Mouse (Mus musculus) induced T-regulatory cell, adult 2 months (primary cell): ENCODE measurements around the gene Fcgr1.
"Not testable (repeated sequence)": the region's sequence is repeated elsewhere in the genome, so short reads cannot be mapped to it uniquely, and the experiment has no call there.

Experiments
- DNase-seq: peaks from one replicate; pipeline ENCODE4 v3.0.0-alpha.2; 2012; ENCODE audit warnings: low read depth

Fcgr1 gene

DNA sequence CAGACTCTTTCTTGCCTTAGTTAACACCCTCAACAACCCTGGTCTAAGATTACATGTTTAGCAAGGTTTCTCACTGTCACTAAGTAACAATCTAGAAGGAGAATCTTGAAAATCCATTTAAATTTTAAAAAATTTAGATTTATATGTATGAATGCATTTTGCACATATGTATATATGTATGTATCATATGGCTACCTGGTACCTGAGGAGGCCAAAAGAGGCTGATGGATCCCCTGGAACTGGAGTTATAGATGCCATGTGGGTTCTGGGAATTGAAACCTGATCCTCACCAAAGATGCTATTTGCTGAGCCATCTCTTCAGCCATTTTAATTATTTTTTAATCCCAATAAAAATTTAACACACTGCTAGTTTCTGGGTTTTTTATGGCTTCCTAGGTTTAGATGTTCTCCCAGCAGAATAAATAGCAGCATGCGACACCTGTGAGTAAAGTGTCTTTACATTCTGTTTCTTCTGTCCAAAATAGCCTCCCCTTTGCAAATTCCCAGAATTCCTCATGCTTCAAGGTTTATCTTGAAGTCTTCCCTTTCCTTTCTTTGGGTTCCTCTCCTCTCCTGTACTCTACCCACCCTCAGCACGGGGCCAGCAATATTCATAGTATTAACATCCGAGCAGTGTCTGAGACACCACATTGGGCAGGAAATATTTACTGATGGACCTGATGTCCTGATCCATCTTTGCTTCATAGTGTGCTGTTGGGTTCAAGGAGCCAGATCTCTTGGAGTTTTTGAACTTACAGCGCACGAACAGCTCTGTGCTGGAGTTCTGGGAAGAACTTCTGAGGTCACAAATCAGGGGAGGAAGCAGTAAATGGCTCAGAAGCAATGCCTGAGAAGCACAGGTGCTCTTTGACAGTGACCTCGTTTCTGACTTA is 45.4 kb downstream of the Fcgr1 start:
- DNase-seq: peak; percentile 22

DNA sequence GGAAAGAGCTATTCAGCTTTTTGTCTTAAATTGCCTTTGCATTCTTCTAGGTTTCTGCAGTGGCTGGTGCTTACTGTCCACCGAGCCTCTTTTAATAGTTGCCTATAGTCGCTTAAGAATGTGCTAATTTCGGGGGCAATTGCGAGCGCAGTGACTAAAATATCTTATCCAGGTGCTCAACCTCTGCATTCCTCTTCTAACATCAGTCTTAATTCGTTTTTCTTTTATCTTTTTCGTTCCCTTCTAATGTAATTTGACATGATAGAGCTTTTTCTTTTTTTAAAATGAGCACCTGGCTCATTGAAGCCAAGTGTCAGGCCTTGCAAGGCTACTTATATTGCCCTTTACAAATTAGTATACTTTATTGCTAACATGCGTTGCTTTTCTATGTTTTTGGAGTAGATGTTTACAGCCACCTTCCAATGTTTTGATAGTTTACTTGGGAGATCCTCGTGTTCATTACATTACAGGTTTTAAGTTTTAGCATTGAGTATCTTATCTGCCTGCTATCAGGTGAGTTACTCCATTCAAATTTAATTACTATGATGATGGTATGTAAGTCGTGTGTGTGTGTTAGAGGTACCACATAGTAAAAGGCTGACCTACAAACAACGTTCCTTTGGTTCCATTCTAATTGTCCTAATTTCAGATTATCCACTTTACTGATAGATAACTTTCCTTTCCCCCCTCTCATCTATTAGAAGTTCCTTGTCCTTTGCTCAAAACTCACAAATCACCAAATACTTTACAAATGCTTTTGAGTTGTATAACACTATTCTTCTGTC is 46.2 kb downstream of the Fcgr1 start:
- DNase-seq: peak; percentile 52

DNA sequence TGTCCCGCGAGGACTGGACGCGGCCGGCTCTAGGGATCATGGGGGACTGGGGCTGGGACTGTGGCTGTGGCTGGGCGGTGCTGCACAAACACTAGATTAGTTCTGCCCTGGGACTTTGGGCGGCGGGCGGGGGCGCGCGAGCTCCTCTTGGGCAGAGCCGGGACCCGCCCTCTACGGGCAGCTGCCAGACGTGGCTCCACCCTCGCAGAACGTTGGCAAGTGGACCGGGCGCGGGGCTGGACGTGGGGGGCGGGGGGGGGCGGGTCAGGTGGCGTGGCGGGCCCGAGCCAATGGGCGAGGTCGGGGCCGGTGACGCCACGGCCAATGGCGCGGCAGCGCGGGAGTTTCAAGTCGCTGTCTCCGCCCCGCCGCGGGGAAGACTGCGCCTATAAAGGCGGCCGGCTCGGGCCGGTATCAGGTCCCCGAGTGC is 47.3 kb downstream of the Fcgr1 start, which contains the start of gene Hist2h3c1:
Gene Hist2h3c1, plus strand, starts transcription at position 259 of the 430 bp plus-strand sequence.
- not testable (repeated sequence) for DNase-seq

DNA sequence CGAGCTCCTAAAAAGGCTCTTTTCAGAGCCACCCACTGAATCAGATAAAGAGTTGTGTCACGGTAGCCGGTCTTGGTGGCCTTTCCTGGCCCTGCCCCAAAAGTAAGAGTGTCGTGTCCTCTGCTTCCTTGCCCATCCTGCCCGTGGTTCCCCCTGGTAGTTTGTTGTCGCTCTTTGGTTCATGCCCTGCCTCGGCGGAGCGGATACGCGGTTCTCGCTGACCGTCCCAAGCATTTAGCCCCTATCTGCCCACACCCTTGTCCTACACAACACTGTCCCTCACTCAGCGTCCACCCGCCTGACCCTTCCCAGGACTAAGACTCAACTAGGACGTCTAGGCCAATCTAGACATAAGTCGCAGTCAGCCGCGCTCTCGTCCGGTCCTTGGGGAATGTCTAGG is 47.8 kb downstream of the Fcgr1 start:
- not testable (repeated sequence) for DNase-seq

DNA sequence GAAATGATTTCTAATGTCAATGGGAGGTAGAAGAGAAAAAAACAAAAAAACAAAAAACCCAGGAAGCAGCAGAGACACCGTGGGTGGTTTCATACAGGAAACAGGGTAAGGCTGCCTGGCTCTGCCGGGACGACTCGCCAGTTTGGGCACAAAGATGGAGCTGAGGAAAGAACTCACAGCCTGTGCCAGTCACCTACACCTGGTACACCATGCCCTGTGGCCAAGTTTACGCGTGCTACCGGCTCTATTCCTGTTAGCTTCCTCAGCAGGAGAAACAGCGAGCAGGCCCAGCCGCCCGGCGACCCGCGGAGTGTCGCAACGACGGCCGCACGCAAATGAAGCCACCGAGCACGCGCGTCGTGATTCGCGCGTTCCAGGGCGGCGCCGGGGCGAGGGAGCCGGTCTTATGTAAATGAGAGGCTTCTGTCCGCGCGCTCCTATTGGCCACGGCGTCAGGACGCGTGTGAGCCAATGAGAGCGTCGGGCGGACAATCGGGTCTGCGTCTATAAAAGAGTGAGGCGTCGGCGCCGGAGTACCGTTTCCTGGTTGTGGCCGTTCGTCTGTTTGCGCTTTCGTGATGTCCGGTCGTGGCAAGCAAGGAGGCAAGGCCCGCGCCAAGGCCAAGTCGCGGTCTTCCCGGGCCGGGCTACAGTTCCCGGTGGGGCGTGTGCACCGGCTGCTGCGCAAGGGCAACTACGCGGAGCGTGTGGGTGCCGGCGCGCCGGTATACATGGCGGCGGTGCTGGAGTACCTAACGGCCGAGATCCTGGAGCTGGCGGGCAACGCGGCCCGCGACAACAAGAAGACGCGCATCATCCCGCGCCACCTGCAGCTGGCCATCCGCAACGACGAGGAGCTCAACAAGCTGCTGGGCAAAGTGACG is 48.5 kb downstream of the Fcgr1 start, which contains the start of gene Hist2h2aa1:
Gene Hist2h2aa1, plus strand, starts transcription at position 495 of the 884 bp plus-strand sequence.
- peak; percentile 89 for DNase-seq

DNA sequence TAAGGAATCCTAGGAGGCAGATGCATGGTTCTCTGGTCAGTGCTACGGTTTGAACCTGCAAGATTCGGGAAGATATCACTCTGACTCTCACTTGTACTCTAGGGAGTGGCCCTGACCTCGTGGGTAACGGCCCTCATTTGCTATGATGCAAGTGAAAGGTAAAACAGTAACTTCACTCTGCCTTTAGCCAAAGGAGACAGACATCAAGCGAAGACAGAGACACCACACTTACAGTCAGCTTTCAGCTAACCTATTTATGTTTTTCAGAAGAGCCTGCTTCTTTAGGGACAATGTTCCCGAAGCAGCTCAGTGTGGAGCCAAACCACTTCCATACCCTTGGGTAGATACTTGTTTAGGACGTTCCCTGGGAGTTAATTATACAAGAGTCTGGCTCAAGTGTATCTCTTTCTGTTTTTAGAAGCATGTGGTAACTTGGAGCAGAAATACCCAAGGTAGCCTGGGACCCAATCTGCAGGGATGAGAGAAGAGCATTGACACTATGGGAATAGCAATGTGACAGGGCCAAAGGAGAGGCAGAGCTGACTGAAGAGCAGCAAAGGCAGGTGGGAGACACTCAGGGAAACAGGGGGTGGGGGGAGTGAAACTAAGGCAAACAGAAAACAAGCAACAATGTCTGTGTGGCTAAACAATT is 49.7 kb downstream of the Fcgr1 start:
- DNase-seq: peak; percentile 35

DNA sequence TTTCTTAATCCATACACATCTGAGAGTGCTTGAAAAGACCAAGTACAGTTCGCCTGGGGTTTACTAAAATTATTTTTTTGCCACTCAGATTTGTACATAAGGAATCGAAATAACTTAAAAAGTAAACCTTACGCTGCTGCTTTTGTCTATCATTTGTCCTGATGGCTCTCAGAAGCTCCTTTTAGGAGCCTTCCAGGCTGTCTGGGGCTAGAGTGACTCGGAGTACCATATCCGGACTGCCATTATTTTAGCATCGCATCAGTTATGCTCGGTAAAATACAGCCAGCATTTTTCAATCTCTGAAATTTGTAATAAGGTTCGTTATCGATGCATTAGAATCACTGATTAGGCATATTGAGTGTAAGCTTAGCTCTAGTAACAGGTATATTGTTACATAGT is 53.0 kb downstream of the Fcgr1 start:
- DNase-seq: no peak

DNA sequence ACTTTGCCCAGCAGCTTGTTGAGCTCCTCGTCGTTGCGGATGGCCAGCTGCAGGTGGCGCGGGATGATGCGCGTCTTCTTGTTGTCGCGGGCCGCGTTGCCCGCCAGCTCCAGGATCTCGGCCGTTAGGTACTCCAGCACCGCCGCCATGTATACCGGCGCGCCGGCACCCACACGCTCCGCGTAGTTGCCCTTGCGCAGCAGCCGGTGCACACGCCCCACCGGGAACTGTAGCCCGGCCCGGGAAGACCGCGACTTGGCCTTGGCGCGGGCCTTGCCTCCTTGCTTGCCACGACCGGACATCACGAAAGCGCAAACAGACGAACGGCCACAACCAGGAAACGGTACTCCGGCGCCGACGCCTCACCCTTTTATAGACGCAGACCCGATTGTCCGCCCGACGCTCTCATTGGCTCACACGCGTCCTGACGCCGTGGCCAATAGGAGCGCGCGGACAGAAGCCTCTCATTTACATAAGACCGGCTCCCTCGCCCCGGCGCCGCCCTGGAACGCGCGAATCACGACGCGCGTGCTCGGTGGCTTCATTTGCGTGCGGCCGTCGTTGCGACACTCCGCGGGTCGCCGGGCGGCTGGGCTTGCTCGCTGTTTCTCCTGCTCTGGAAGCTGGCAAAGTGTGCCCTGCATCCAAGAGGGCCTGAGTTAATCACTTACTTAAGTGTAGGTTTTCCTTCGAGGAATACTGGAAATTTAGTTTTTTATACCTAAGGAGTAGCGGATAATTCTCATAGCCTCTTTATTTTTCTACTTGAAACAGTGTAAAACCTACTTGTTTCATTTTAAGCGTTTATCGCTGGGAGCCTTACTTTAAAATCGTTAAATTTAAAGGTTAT is 53.6 kb downstream of the Fcgr1 start, which contains the start of gene Hist2h2aa2:
Gene Hist2h2aa2, minus strand, starts transcription at position 328 of the 850 bp plus-strand sequence.
- DNase-seq: peak; percentile 75

DNA sequence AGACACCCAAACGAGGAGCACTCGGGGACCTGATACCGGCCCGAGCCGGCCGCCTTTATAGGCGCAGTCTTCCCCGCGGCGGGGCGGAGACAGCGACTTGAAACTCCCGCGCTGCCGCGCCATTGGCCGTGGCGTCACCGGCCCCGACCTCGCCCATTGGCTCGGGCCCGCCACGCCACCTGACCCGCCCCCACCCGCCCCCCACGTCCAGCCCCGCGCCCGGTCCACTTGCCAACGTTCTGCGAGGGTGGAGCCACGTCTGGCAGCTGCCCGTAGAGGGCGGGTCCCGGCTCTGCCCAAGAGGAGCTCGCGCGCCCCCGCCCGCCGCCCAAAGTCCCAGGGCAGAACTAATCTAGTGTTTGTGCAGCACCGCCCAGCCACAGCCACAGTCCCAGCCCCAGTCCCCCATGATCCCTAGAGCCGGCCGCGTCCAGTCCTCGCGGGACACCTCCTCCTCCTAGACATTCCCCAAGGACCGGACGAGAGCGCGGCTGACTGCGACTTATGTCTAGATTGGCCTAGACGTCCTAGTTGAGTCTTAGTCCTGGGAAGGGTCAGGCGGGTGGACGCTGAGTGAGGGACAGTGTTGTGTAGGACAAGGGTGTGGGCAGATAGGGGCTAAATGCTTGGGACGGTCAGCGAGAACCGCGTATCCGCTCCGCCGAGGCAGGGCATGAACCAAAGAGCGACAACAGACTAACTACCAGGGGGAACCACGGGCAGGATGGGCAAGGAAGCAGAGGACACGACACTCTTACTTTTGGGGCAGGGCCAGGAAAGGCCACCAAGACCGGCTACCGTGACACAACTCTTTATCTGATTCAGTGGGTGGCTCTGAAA is 54.6 kb downstream of the Fcgr1 start, which contains the start of gene Hist2h3c2:
Gene Hist2h3c2, minus strand, starts transcription at position 174 of the 840 bp plus-strand sequence.
- not testable (repeated sequence) for DNase-seq

DNA sequence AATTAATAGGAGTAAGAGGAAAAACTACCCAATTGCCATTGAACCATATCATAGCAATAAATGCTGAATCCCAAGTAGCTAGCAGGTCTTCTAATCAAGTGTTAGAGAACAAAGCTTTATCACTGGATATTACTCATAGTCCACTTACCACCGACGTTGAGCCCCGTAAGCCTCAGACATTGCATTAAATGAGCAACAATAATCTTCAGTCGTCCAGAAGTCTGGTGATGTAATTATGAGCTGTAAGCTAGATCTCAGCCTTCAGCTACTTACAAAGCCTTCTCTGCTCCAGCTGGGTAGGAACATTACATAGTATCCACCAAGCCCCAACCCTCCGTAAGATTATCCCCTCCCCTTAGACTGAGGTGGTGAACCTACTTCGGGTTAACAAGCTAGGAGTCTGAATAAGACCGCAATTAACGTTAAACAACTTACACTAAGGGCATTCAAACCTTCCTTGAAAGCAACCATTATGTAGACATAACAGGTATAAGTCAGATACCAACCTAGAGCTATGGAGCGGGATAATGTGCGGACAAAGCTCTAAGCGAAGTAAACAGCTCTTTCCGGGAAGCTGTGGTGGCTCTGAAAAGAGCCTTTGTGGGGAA is 55.8 kb downstream of the Fcgr1 start:
- DNase-seq: peak; percentile 70

DNA sequence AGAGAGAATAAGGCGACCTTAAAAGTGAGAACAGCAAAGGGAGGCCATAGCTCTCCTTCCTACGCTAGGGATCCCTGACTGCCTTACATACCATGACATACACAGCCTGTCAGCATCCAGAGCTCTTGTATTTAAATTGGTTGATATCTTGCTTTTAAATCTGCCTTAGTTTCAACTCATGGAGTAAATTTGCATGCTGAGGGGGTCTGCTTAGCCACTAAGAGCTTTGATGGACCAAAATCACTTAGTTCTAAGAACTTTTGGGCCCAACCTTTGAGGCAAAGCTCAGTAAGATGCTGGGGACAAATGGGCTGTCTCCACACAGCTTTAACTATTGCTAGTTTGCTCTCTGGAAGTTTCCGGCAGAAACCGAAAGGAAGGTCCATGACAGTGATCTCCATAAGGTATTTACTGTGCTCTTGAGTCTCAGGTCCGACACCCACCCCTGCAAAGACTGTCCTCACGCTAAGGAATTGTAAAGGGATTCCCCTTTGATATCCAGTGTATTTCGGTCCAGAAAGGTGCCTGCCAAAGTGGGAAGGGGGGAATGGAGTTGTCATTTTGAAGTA is 56.4 kb downstream of the Fcgr1 start:
- peak; percentile 70 for DNase-seq

DNA sequence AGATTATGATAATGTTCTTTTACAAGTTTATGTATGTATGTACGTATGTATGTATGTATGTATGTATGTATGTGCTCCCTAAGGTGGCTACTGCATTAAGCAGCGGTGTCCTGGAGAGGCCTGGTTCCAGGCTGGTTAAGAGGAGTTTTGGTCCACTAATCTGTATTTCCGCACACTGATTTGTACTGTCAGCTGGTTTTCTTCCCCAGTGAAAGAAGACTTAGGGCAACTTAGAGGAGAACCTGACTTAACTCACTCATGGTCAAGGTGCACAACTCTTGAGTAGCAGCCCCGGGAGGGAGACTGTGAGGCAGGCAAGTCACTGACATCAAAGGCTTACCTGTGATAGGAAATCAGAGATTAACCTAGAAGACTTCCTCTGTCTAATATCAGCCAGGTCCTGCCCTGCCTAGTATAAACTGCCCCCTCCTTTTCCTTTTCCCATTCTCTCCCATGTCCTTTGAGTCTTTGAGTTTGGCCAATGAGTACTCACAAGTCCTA is 56.9 kb downstream of the Fcgr1 start:
- no peak for DNase-seq

DNA sequence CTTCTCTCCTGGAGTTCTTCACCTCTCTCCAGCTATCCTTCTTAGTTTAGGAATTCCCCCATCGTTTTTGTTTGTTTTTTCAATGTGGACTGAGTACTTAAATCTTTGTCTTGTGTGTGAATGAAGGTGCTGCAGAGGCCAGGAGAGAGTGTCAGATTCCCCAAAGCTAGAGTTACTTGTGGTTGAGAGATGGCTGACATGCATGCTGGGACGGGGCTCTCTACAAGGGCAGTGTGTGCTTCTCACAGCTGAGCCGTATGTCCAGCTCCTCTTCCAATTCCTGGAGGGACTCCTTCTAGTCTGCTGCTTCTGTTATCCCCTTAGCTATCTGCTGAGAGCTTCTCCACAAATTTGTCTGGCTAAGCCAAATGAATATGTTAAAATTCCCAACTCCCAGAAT is 57.9 kb downstream of the Fcgr1 start:
- DNase-seq: no peak

DNA sequence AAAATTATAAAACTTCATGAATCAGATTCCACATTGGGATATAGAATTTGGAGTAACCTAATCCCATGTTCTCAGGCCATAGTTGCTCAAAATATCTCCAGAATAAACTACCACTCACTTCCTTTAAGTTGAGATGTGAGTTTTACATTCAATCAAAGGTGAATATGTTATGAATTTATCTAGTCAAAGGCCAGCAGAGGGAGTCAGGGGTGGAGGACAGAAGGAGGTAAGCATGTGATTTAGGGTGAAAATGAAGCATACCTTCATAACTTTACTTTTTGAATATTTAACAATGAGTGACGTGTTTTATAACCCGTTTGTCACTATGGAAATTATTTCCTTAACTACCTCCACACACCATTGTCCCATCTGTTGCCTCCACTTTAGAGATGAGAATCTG is 58.9 kb downstream of the Fcgr1 start:
- peak; percentile 58 for DNase-seq
